Mouse (Mus musculus): ENCODE results near the gene Slc12a7. TPM values are rescaled to one million over a fixed set of nuclear protein-coding genes. Genes with fewer than 3 reads are reported as not detected.
"Not testable (repeated sequence)": the region's sequence is repeated elsewhere in the genome, so short reads cannot be mapped to it uniquely, and the experiment has no call there.

The Slc12a7 gene
- total RNA-seq, 2 experiments from 2014 or later = 4.5 to 5.0 TPM

- no peak for DNase-seq (ENCODE audit: low spot score in 2 of 2)
These were observed 18.9 kb upstream of the Slc12a7 start for GRCm38 (mm10) chr13:73714020-73714419.

- peak; percentile 82 to 87 for DNase-seq (ENCODE audit: low spot score in 2 of 2)
These were observed 14.7 kb upstream of the Slc12a7 start for GRCm38 (mm10) chr13:73718225-73718624.

GRCm38 (mm10) chr13:73720241-73720640 lies 12.7 kb upstream of the Slc12a7 start:
- DNase-seq (ENCODE audit: low spot score in 2 of 2) = no peak

- DNase-seq (ENCODE audit: low spot score in 2 of 2) = peak; percentile 33 to 36
These were observed 9.7 kb upstream of the Slc12a7 start for GRCm38 (mm10) chr13:73723081-73723668.

- DNase-seq (ENCODE audit: low spot score in 2 of 2) = no peak
These were observed 7.6 kb upstream of the Slc12a7 start for GRCm38 (mm10) chr13:73725315-73725714.

- DNase-seq (ENCODE audit: low spot score in 2 of 2) = no peak
These were observed 5.3 kb upstream of the Slc12a7 start for GRCm38 (mm10) chr13:73727621-73728025.

GRCm38 (mm10) chr13:73728633-73729032 lies 4.3 kb upstream of the Slc12a7 start:
- no peak for DNase-seq (ENCODE audit: low spot score in 2 of 2)

- no peak for DNase-seq (ENCODE audit: low spot score in 2 of 2)
These were observed 2.0 kb upstream of the Slc12a7 start for GRCm38 (mm10) chr13:73730913-73731312.

- no peak for DNase-seq (ENCODE audit: low spot score in 2 of 2)
These were observed 659 bp upstream of the Slc12a7 start for GRCm38 (mm10) chr13:73732235-73732634.

GRCm38 (mm10) chr13:73734379-73734778 lies 1.5 kb downstream of the Slc12a7 start:
- no peak for DNase-seq (ENCODE audit: low spot score in 2 of 2)

GRCm38 (mm10) chr13:73735270-73735669 lies 2.4 kb downstream of the Slc12a7 start:
- no peak for DNase-seq (ENCODE audit: low spot score in 2 of 2)

- DNase-seq (ENCODE audit: low spot score in 2 of 2) = no peak
These were observed 3.0 kb downstream of the Slc12a7 start for GRCm38 (mm10) chr13:73735928-73736327.

GRCm38 (mm10) chr13:73736943-73737342 lies 4.0 kb downstream of the Slc12a7 start:
- no peak for DNase-seq (ENCODE audit: low spot score in 2 of 2)

GRCm38 (mm10) chr13:73740399-73740944 lies 7.6 kb downstream of the Slc12a7 start:
- DNase-seq (ENCODE audit: low spot score in 2 of 2) = not testable (repeated sequence)

- no peak for DNase-seq (ENCODE audit: low spot score in 2 of 2)
These were observed 10.1 kb downstream of the Slc12a7 start for GRCm38 (mm10) chr13:73742944-73743343.

- peak in 1 of 2 experiments; percentile 11 for DNase-seq (ENCODE audit: low spot score in 2 of 2)
These were observed 10.8 kb downstream of the Slc12a7 start for GRCm38 (mm10) chr13:73743662-73744061.

- DNase-seq (ENCODE audit: low spot score in 2 of 2) = no peak
These were observed 16.0 kb downstream of the Slc12a7 start for GRCm38 (mm10) chr13:73748663-73749440.

- DNase-seq (ENCODE audit: low spot score in 2 of 2) = no peak
These were observed 17.5 kb downstream of the Slc12a7 start for GRCm38 (mm10) chr13:73750435-73750834.

GRCm38 (mm10) chr13:73751284-73751683 lies 18.4 kb downstream of the Slc12a7 start:
- DNase-seq (ENCODE audit: low spot score in 2 of 2) = no peak

- DNase-seq (ENCODE audit: low spot score in 2 of 2) = no peak
These were observed 22.9 kb downstream of the Slc12a7 start for GRCm38 (mm10) chr13:73755809-73756208.

- DNase-seq (ENCODE audit: low spot score in 2 of 2) = no peak
These were observed 24.0 kb downstream of the Slc12a7 start for GRCm38 (mm10) chr13:73756916-73757315.

- DNase-seq (ENCODE audit: low spot score in 2 of 2) = no peak
These were observed 24.5 kb downstream of the Slc12a7 start for GRCm38 (mm10) chr13:73757362-73757761.

Data from left cerebral cortex, adult 18-20 months (tissue).